Mouse (Mus musculus): ENCODE data around the gene Myh14.

DNA sequence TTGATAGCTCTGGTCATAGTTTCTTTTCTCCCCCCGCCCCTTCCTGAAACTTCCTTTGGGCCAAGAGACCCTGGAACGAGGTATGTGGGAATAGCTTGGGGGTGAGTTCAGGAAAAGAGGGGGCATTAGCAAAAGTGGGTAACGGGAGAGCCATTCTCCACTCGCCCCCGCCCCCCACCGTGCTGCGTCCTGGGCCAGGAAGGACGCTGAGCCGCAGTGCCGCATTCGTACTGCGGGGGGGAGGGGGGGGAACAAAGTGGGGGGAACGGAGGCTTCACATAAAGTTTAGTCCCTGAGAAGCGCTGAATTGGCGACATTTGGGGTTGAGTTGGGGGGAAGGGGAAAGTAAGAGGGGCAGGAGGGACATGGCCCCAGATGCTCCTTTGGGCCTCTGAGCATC is 77.6 kb downstream of the Myh14 start:
- TF ChIP-seq CTCF (IDR thresholded peaks at IDR 0.05; ENCODE audit: borderline replicate concordance, insufficient read depth, low read depth, low read length) (no peak), POLR2A (IDR thresholded peaks at IDR 0.05; ENCODE audit: borderline replicate concordance, insufficient read depth, low read length) (no peak)
